Mouse (Mus musculus) kidney, adult 2 months (tissue): ENCODE results near the gene Fbxo42.

Experiments used
- CTCF ChIP-seq: fragments of 200-500 bp; conservative IDR thresholded peaks from 2 replicates; pipeline ENCODE4 v1.5.1; 2011; ENCODE audit warnings: low read depth, mild to moderate bottlenecking, control low read depth, low read length, moderate library complexity, mixed read lengths; ENCODE audit not compliant: insufficient read depth, insufficient read length
- POLR2A ChIP-seq: fragments of 200-500 bp; IDR thresholded peaks from one replicate; pipeline ENCODE4 v1.6.1; 2011; ENCODE audit warnings: low read depth, low read length, control low read depth

GRCm38 (mm10) chr4:141251071-141251470 lies 103.4 kb downstream of the Fbxo42 start:
- TF ChIP-seq CTCF, result no peak
- TF ChIP-seq POLR2A, result no peak
